Mouse (Mus musculus): ENCODE measurements around the gene Tomm70a.

Tomm70a gene

GRCm38 (mm10) chr16:57120913-57121815 lies at the start of gene Tomm70a:
Tomm70a (plus strand) TSS chr16:57121703.
- in situ Hi-C loops (cut with MboI) = no loop called here

- in situ Hi-C loops (cut with MboI) = no loop called here
These were observed 45.5 kb upstream of the Tomm70a start for GRCm38 (mm10) chr16:57075986-57076385.

- in situ Hi-C loops (cut with MboI) = no loop called here
These were observed 41.9 kb upstream of the Tomm70a start for GRCm38 (mm10) chr16:57079577-57079976.

- in situ Hi-C loops (cut with MboI) = no loop called here
These were observed 29.0 kb upstream of the Tomm70a start for GRCm38 (mm10) chr16:57092460-57092859.

- in situ Hi-C loops (cut with MboI) = no loop called here
These were observed 28.4 kb upstream of the Tomm70a start for GRCm38 (mm10) chr16:57092911-57093605.

GRCm38 (mm10) chr16:57098468-57099144 lies 22.9 kb upstream of the Tomm70a start:
- in situ Hi-C loops (cut with MboI) = no loop called here

- in situ Hi-C loops (cut with MboI) = no loop called here
These were observed 21.8 kb upstream of the Tomm70a start for GRCm38 (mm10) chr16:57099572-57100237.

GRCm38 (mm10) chr16:57101174-57101573 lies 20.3 kb upstream of the Tomm70a start:
- in situ Hi-C loops (cut with MboI) = no loop called here

GRCm38 (mm10) chr16:57106185-57106960 lies 15.1 kb upstream of the Tomm70a start:
- in situ Hi-C loops (cut with MboI) = no loop called here

- in situ Hi-C loops (cut with MboI) = no loop called here
These were observed 5.4 kb upstream of the Tomm70a start for GRCm38 (mm10) chr16:57116066-57116465.

GRCm38 (mm10) chr16:57117562-57117961 lies 3.9 kb upstream of the Tomm70a start:
- in situ Hi-C loops (cut with MboI) = no loop called here

GRCm38 (mm10) chr16:57121816-57122415 lies 413 bp downstream of the Tomm70a start:
- in situ Hi-C loops (cut with MboI) = no loop called here

- in situ Hi-C loops (cut with MboI) = no loop called here
These were observed 1.4 kb downstream of the Tomm70a start for GRCm38 (mm10) chr16:57122682-57123445.

- in situ Hi-C loops (cut with MboI) = no loop called here
These were observed 4.8 kb downstream of the Tomm70a start for GRCm38 (mm10) chr16:57126268-57126667.

- in situ Hi-C loops (cut with MboI) = no loop called here
These were observed 6.3 kb downstream of the Tomm70a start for GRCm38 (mm10) chr16:57127825-57128224.

GRCm38 (mm10) chr16:57130752-57131400 lies 9.4 kb downstream of the Tomm70a start:
- in situ Hi-C loops (cut with MboI) = no loop called here

GRCm38 (mm10) chr16:57131544-57131943 lies 10.0 kb downstream of the Tomm70a start:
- in situ Hi-C loops (cut with MboI) = no loop called here

- in situ Hi-C loops (cut with MboI) = no loop called here
These were observed 10.8 kb downstream of the Tomm70a start for GRCm38 (mm10) chr16:57132326-57132725.

GRCm38 (mm10) chr16:57133611-57134010 lies 12.1 kb downstream of the Tomm70a start:
- in situ Hi-C loops (cut with MboI) = no loop called here
